Mouse (Mus musculus): ENCODE data around the gene Foxq1.
A peak's percentile ranks its signal among the peaks of the same experiment; 100 is the strongest.

Foxq1 gene

DNA sequence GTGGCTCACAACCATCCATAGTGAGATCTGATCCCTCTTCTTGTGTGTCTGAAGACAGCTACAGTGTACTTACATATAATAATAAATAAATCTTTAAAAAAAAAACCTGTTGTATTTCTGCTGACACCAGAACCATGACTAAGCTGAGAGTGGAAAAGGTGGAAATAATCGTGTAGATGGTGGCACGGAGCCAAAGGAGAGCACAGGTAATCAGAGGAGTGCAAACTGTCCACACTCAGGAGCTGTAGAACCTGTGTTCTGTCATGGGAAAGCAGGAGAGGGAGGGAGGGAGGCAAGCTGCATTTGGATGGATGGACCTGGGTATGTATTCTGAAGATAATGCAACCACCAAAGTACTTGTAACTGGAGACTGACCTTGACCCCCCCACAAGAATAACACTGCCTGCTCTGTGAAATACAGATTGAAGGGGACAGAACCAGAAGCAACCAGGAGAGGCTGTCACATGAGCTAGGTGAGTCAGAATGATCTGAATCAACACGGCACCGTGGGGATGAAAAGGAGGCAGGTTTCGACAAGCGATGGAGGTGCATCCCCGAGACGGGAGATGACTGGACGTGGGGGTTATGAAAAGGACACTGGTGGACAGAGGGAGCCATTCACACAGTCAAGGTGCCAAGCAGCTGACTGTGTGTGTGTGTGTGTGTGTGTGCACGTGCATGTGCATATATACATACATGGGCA is 17.0 kb downstream of the Foxq1 start:
- no peak for DNase-seq

DNA sequence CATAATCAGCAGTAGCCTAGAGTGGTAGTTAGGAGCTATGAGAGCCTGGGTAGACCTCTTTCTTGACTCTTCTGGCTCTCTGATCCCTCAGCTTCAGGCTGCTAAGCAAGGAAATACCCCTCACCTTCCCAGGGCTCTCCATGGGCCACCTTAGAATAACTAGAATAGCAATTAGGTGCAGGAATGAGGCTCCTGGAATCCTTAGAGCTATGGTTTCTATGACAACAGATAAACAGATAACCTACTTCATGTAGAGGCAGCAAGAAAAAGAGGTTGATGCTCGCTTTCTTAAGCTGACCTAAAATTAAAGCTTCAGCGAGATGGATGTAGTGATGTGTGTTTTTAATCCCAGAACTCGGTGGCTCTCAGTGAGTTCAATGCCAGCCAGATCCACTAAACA is 18.7 kb downstream of the Foxq1 start:
- no peak for DNase-seq

DNA sequence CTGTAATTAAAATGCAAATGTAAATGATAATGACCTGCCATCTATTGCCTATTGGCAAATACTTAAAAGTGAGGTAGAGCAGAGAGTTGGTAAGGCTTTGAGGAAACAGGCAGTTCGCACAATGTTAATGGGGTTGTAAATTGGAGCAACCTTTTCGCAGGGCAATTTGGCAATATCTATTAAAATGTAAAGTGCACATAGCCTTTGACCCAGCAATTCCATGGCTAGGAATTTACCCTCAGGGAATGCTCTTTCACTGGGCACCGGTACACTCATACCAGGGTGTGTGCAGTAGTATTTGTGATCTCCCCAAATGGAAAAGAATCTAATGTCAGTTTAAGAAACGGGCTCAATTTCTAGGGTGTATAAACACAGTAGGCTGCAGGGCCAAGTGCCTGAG is 20.8 kb downstream of the Foxq1 start:
- peak in 1 of 2 experiments; percentile 46 for DNase-seq

DNA sequence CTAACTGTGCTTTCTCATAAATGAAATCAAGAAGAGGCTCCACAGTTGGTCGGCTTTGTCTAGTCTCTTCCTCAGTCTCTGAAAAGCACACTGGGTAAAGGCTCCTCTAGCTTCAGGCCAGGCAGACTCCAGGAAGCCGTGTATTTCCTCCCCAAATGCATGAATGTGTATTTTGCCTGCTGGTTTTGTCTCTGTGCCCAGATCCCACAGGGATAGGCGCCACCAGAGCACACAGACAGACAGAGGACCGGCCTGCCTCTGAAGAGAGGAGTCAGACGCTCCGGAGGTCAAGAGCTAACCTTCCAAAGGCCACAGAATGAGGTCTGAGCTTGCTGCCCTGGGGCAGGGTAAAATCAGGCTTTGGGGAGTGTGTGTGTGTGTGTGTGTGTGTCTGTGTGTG is 21.6 kb downstream of the Foxq1 start:
- DNase-seq: peak in 1 of 2 experiments; percentile 20

DNA sequence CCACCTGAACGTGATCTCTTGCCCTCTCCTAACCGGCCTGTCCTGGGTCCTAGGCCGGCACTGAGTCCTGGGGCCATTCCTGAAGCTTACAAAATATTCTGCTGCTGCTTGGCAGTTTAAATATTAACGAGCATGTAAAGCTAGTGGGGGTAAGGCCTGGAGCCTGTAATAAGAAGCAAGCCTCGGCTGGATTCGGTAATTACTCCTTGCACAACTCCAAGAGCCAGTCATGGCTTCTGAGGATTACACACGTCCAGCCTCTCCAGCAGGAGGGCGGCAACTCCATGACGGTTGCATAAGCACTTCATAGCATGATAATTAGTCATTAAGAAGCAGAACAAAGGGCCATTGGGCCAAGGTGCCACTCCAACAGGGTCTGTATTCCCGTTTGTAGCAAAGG is 22.5 kb downstream of the Foxq1 start:
- DNase-seq: peak; percentile 52 to 88

DNA sequence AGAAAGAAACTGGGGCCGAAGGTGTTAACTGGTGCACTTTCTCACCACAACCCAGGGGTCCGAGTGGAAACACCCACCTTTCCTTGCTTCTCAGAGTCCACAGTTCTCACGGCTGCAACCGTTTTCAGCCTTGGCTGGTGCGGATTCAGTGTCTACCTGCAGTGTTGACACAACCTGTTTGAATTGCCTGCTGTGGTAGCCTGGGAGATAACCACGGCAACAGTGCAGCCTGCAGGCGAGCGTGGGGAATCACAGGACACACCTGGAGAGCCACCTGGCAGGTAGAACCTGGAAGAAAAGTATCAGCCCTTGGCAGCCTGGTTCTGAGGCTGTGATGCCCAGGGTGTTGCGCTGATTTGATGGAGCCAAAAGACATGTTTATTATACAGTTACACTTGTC is 23.9 kb downstream of the Foxq1 start:
- DNase-seq: peak; percentile 46 to 49

DNA sequence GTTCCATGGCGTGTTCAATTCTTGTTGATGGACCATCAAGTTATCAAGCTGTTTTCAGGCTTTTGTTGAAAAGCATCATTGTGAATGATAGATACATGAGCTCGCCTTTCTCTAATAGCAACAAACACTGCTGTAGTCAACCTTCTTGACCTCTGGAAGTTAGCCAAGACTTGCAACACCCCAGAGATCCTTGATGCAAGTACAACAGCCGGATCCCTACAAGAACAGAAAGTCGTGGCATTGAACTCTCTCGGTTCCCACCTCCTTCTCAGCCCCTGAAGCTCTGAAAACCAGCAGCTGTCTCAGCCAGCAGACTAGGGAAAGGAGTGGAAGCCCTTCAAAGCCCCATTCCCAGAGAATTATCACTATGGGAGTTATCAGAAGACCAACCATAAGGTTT is 31.4 kb downstream of the Foxq1 start:
- DNase-seq: no peak

DNA sequence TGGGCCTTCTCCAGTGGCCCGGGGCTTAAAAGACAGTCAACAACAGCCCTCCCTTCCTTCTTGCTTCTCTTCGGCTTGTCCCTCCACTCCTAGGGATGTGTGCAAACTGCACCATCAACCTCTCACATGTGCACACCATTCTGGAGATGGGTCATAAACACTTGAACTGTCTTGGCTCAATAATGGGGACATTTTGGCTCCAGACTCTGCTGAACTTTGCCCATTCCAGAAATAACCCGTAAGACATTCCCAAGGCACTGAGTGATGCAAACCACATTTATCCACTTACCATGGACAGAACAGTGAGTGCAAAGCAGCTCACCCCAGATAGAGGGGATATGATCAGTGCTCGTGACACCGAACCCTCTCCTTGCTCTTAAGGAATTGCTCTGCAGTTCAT is 43.6 kb downstream of the Foxq1 start:
- DNase-seq: no peak

DNA sequence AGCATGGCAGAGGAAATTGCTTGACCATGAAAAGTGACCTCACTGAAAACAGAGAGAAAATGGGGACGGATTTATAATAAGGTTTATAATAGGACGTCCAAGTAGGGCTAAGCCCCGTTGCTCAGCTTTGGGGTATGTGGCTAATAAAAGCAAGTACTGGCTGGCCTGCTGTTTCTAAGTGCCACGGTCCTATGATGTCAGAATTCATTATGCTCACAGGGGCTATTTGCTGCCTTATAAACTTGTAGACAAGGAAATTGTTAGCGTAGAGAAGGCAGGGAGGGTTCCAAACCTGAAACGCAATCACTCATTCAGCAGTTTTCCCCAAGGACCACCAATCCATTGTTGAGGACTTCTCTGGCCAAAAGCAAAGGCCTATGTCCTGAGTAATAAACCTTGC is 48.0 kb downstream of the Foxq1 start:
- DNase-seq: no peak

Data from kidney, adult 8-10 months (tissue).